Mouse (Mus musculus) cerebellum, postnatal 25 days (tissue): Measurements from ENCODE around the gene Polr2e.

Experiments used
- DNase-seq, 2 experiments: peaks; one replicate each; pipeline ENCODE4 v3.0.0; 2021; ENCODE audit warnings: mixed read lengths in 2 of 2

Polr2e gene

GRCm38 (mm10) chr10:80039559-80039979 is at the start of gene Polr2e:
Polr2e (minus strand) TSS chr10:80039795.
- DNase-seq, result peak; percentile 96 to 97

GRCm38 (mm10) chr10:80089146-80089545 is 49.6 kb upstream of the Polr2e start:
- no peak for DNase-seq

- no peak for DNase-seq
These were observed 47.9 kb upstream of the Polr2e start for GRCm38 (mm10) chr10:80087483-80087882.

DNA sequence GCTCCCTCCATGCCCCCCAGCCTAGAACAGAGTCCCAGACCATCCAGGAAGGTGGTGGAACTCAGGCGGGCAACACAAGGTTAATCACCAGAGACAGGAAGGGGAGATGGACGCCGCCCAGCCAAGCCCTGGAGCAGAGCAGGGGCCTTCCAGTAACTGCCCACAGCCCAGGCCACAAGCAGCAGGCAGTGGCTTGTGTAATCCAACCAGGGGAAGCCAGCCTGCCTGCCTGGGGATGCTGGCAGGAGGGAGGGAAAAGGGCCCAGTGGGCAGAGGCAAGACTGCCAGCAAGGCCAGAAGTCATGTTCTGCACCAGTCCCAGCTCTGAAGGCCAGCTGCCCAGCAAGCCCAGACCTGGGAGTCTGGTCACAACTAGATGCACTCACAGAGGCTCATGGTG is 47.3 kb upstream of the Polr2e start:
- DNase-seq, result peak in 1 of 2 experiments; percentile 44

DNA sequence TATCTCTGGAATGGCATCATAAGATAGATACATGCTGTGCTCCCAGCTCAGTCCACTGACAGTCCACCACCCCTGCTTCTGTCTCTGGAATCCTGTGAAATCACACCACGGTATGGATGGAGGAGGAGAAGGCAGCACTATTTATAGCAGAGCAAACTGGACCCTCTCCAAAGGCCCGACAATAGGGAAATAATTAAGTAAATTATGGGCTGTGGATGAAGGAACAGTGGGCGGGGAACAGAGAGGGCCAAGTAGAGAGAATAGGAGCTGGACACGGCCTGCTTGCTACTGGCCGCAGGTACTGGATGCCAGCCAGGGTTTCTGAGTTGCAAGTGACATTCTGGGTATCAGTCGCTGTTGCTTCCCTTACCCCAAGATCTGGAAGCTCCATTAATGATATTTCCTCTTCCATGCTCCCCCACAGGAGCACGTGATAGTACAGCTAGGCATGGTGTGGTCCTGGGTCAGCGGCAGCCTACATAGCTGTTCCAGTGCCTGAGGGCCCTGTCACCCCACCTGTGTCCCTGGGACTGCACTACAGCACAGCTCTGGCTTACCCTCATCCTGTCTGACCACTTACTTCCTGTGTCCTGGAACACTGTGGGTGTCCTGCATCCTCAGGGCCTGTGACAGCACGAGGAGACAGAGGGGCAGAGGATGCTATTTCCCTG is 45.4 kb upstream of the Polr2e start:
- DNase-seq, result peak; percentile 70 to 79

- no peak for DNase-seq
These were observed 41.5 kb upstream of the Polr2e start for GRCm38 (mm10) chr10:80081075-80081474.

- no peak for DNase-seq
These were observed 40.9 kb upstream of the Polr2e start for GRCm38 (mm10) chr10:80080396-80081070.

GRCm38 (mm10) chr10:80078366-80078765 is 38.8 kb upstream of the Polr2e start:
- no peak for DNase-seq

GRCm38 (mm10) chr10:80077312-80077711 is 37.7 kb upstream of the Polr2e start:
- no peak for DNase-seq

GRCm38 (mm10) chr10:80076386-80076785 is 36.8 kb upstream of the Polr2e start:
- no peak for DNase-seq

- peak in 1 of 2 experiments; percentile 29 for DNase-seq
These were observed 36.3 kb upstream of the Polr2e start for GRCm38 (mm10) chr10:80075924-80076323.

DNA sequence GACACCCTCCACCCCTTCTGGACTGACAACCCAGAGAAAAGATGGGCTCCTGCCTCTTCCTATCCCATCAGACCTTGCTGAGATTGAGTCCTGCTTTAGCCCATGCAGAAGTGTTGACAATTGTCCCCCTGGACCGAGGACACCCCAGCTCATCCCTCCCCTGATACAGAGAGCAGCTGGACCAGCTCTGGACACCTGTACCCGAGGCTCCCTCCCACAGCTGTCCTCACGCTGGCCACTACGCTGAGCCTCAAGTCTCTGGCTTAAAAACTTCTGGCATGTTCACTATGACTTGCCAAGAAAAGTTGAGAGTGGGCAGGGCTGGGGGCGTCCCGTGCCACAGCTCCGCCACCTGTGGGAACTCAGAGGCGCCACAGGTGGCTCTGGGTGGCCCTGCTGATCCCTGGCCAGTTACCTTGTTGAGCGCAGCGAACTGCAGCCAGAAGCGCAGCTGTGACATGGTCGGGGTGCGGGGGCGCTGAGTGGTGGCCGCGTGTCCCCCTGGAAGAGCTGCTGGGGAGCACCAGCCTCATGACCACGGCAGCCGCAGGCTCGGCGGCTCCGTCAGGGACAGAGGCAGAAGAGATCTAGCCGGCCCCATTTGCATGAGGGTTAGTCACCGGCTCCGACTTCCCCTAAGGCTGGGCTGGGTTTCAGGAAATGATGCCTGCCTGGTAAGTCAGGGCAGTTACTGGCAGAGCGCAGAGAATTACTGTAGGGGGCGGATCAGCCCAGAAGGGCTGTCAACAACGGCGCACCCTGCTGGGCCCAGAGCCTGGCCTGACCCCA is 35.4 kb upstream of the Polr2e start:
- peak; percentile 56 to 74 for DNase-seq

DNA sequence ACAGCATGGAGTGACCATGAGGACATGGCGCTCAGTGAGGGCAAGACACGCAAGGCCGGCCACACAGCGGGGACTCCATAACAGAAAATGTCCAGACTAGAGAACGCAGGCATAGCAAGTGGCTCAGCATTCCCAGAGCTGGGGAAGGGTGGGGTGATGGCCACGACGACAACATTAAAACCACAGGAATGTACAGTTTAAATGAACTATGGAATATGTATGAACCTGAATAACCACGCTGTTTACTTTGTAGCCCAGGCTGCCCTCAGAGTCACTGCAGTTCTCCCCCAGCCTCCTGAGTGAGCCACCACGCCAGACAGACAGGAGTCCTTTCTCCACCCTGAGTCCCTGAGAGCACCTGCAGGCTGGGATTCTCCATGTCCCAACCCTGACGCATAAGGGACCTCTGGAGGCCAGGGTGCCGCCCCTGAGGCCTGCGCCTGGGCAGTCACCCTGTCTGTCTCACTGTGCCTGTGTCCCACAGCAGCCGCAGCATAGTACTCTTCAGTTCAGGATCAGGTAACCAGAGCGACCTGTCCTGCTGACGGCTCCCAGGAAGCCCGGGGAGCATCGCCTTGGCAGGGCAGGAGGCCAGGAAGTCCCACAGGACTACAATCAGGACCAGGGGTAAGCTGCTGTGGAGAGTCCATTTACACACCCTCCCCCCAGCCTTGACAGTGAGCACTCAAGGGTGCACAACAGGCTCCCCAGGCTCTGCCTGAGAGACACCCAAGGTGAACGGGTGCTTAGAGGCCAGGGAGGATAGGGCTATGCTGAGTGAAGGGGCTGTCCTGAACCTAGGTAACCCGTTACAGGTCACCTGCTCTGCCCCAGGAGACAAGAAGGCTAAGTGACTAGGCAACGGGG is 33.3 kb upstream of the Polr2e start:
- peak in 1 of 2 experiments; percentile 26 for DNase-seq

- no peak for DNase-seq
These were observed 31.9 kb upstream of the Polr2e start for GRCm38 (mm10) chr10:80071516-80071900.

- DNase-seq, result peak; percentile 86 to 93
These were observed 31.4 kb upstream of the Polr2e start for GRCm38 (mm10) chr10:80070837-80071515.

DNA sequence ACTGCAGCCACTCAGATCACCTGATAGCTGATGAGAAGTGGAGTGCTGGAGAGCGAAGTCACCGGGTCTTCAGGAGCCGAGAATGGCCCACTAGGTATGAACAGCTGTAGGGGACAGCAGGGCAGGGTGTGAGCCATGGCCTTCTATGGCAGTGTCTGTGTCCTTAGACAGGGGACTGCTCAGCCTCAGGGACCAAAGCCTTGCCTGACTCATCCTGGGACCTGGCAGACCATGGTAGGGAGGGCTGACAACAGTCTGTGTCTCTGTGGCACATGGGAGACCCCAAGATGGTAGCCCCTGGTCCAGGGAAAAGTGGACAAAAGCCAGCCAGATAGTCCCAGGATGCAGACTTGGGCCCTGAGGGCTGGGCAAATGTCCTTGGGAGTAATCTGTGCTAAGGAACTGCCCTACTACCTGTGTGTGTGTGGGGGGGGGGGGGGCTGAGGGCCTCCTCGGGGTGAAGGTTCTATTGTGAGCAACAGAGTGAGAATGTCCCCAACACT is 30.4 kb upstream of the Polr2e start:
- DNase-seq, result peak; percentile 18 to 23

- DNase-seq, result peak; percentile 44 to 45
These were observed 29.7 kb upstream of the Polr2e start for GRCm38 (mm10) chr10:80069251-80069650.

GRCm38 (mm10) chr10:80063877-80064650 is 24.5 kb upstream of the Polr2e start:
- DNase-seq, result no peak

DNA sequence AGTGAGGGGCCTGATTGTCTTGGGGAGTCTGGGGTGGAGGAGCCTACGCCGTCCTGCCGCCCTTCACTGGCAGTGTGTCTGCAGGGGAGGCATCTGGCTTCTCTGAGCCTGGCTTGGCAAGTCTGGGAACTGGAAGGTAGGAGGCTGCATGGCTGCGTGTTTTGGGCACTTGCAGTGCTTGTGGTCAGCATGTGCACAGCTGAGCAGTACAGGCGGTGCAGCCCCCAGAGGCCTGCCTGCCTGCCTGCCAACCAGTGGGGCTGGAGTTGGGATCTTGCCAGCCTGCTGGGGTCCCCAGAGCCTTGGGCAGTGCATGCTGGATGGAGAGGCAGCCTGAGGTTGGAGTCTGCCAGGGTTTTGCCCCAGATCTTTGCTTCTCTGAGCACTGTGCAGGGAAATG is 23.5 kb upstream of the Polr2e start:
- DNase-seq, result peak in 1 of 2 experiments; percentile 46

DNA sequence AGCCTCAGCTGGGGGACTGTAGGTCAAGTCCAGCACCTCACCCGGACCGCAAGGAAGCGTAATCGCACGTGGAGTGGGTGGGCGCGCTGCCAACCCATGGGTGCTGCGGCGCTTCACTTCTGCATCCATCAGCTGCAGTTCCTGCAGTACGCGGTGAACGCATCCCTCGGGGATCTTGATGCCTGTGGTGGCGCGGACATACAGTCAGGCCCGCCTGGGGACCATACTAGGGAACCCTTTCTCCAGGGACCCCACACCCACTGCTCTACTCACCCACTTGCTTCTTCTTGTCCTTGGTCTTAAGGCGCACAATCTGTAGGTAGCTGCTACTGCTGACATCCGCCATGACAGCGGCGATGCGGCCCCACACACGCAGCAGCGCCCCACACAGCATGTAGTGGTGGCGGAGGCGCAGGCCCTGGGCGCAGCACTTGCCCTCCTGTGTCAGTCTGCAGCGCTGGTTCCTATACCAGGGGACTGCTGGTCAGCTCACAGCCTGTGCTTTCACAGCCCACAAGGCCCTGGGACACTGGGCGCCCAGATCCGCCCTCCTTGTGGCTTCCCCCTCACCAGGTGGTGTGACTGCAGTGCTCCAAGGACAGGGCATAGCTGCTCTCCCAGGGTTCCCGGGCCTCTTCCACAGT is 18.2 kb upstream of the Polr2e start:
- DNase-seq, result peak; percentile 55 to 66
